Mouse (Mus musculus): ENCODE measurements around the gene Cyp2j13. TPM values are rescaled to one million over a fixed set of nuclear protein-coding genes. Genes with fewer than 3 reads are reported as not detected.
A peak's percentile ranks its signal among the peaks of the same experiment; 100 is the strongest.
"Not testable (repeated sequence)": the region's sequence is repeated elsewhere in the genome, so short reads cannot be mapped to it uniquely, and the experiment has no call there.

Cyp2j13 gene
- polyA plus RNA-seq (2014; fragmentation: Nextera tagmentation; extraction: Ambion mirVana): not detected in 2 replicates

DNA sequence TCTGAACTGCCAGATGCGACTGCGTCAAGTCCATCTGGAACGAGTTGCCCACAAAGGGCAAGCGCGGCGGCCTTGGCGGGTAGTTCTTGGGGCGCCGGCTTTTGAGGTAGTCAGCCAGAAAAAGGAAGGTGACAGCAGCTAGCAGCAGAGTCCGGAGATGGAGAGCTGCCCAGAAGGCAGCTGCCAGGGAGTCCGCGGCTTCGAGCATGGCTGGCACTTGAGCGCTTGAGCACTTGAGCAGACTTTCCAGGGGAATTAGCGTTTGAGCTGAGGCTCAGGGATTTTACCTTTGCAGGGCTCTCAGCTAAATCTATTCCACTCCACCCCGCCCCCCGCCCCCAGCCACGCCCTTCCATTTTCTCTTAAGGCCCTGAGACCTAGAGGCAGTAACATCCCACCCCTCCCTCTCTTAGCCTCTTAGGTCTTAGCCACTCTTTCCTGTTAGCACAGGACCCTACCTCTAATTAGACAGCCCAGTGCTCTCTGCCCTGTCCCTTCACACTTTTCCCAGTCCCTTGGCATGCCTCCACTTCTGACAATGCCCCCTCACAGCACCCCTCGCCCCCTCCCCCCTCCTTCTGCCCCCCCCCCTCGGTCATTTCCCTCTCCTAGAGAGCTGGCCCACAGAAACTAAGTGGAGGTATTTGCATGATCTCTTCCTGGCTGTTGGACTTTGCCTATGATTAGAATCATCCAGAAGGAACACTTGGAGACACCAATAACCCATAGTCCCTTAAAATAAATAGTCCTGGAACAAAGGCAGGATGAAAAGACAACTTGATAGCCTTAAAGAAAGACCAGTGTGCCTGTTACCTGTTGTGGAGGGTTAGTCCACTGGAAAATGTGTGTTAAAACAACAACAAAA lies at the start of gene Cyp2j13:
Gene Cyp2j13 (minus strand): TSS at position 286 of the 865 bp plus-strand sequence.
- DNase-seq (ENCODE audit: low spot score): peak; percentile 73
- peak within 1 kb of the TSS; percentile 45 for H3K4me2 ChIP-seq (ENCODE audit: low read length)
- H3K9me3 ChIP-seq (replicated peaks; ENCODE audit: control insufficient read depth, low read length): no peaks in the 10 kb centered on the region
- H3K36me3 ChIP-seq (ENCODE audit: control insufficient read depth, insufficient read depth, low read length): no peaks in the 10 kb centered on the region
- H3K9ac ChIP-seq (ENCODE audit: low read length): peak within 1 kb of the TSS; percentile 29
- H3K4me3 ChIP-seq (ENCODE audit: low read depth, low read length): no peak within 1 kb of the TSS
- 5% methylated on average over 20 of the region's 20 CpGs for WGBS
- peaks cover 5% of the 10 kb centered on the region; the same call in 1 of the 2 replicates for H3K4me1 ChIP-seq (ENCODE audit: control insufficient read depth, insufficient read depth, low read length)
- no peak within 1 kb of the TSS for H3K27ac ChIP-seq (ENCODE audit: low read depth, low read length)
- peak; percentile 89 for ATAC-seq
- H3K27me3 ChIP-seq (replicated peaks; ENCODE audit: control insufficient read depth, insufficient read depth, low read length): no peaks in the 10 kb centered on the region

DNA sequence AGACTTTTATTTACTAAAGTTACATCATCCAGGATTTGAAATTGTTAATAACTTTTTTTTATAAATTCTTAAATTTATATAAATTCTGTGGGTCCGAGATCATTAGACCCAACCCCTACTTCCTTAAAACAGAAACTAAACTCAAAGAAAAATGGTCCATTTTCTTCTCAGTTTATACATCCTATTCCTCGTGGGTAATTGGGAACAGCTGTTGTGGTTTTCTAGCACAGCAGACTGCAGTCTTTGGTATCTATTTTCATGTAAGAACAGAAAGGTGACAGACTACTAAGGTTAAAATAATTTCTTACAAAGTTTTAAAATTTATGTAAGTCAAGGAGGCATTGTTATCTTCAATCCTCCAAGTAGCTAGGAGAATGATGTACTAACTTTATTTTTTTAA lies 19.5 kb upstream of the Cyp2j13 start:
- no peak overlapping the region for H3K27ac ChIP-seq (ENCODE audit: low read depth, low read length)
- 82% methylated on average over 2 of the region's 2 CpGs for WGBS
- ATAC-seq (no peak), DNase-seq (ENCODE audit: low spot score) (no peak)
- no peak overlapping the region for H3K9ac ChIP-seq (ENCODE audit: low read length)
- no peaks in the 10 kb centered on the region for H3K36me3 ChIP-seq (ENCODE audit: control insufficient read depth, insufficient read depth, low read length)
- H3K9me3 ChIP-seq (replicated peaks; ENCODE audit: control insufficient read depth, low read length): no peaks in the 10 kb centered on the region
- H3K27me3 ChIP-seq (replicated peaks; ENCODE audit: control insufficient read depth, insufficient read depth, low read length): no peaks in the 10 kb centered on the region
- H3K4me2 ChIP-seq (ENCODE audit: low read length): no peak overlapping the region
- no peak overlapping the region for H3K4me3 ChIP-seq (ENCODE audit: low read depth, low read length)
- H3K4me1 ChIP-seq (ENCODE audit: control insufficient read depth, insufficient read depth, low read length): no peaks in the 10 kb centered on the region

DNA sequence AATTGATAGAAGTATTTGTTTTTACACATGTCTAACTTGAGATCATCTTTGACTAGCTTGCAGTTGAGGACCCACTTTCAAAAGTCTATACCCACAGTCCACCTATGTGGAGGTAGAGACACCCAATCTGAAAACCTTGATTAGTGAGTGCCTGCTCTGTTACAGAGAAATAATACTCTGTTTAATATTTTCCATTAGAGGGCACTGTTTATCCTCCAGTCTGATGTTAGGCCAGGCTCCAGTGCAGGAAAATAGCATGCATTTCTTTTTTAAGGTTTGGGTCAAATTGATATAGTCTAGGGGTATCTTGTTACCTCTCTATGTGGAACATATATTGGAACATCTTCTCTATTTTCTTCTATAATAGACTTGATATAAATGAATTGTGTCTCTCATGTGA lies 14.5 kb upstream of the Cyp2j13 start:
- H3K27me3 ChIP-seq (replicated peaks; ENCODE audit: control insufficient read depth, insufficient read depth, low read length): no peaks in the 10 kb centered on the region
- no peaks in the 10 kb centered on the region for H3K4me1 ChIP-seq (ENCODE audit: control insufficient read depth, insufficient read depth, low read length)
- ATAC-seq: no peak
- no peak overlapping the region for H3K9ac ChIP-seq (ENCODE audit: low read length)
- no peak for DNase-seq (ENCODE audit: low spot score)
- H3K36me3 ChIP-seq (ENCODE audit: control insufficient read depth, insufficient read depth, low read length): no peaks in the 10 kb centered on the region
- H3K4me3 ChIP-seq (ENCODE audit: low read depth, low read length): no peak overlapping the region
- no peak overlapping the region for H3K4me2 ChIP-seq (ENCODE audit: low read length)
- H3K27ac ChIP-seq (ENCODE audit: low read depth, low read length): no peak overlapping the region
- no peaks in the 10 kb centered on the region for H3K9me3 ChIP-seq (replicated peaks; ENCODE audit: control insufficient read depth, low read length)

DNA sequence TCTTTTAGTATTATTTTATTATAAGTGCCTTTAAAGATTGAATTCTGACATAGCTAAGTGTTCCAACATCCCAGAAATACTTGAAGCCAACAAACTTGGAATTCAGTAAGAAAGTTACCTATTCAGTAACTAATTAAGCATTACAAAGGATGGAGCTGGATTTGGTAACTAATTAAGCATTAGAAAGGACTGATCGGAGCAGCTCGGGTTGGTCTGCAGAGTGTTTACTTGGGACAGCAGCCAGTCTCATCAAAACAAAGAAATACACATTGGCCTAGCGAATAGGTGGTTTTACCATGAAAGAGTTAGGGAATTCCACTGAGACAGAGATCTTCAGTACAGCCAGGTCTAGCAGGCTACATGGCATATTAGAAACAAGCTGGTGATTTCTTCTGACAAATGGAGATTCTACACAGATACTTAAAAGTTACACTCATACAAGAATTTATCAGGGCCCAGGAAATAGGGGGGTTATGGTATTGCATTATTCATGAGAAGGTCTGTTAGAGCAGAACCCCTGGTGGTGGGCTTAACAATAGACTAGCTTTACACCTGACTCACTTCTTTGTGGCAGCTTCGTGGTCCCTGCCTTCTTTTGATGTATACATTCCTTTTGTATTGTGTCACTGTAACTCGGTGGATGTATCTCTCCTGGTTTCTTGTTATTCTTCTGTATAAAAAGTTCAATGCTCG lies 12.2 kb upstream of the Cyp2j13 start:
- 9% methylated on average over 6 of the region's 6 CpGs for WGBS
- not testable (repeated sequence) for ATAC-seq; H3K4me1 ChIP-seq (ENCODE audit: control insufficient read depth, insufficient read depth, low read length); H3K27me3 ChIP-seq (replicated peaks; ENCODE audit: control insufficient read depth, insufficient read depth, low read length); H3K36me3 ChIP-seq (ENCODE audit: control insufficient read depth, insufficient read depth, low read length); H3K4me3 ChIP-seq (ENCODE audit: low read depth, low read length); DNase-seq (ENCODE audit: low spot score); H3K4me2 ChIP-seq (ENCODE audit: low read length); H3K9ac ChIP-seq (ENCODE audit: low read length); H3K27ac ChIP-seq (ENCODE audit: low read depth, low read length); H3K9me3 ChIP-seq (replicated peaks; ENCODE audit: control insufficient read depth, low read length)

DNA sequence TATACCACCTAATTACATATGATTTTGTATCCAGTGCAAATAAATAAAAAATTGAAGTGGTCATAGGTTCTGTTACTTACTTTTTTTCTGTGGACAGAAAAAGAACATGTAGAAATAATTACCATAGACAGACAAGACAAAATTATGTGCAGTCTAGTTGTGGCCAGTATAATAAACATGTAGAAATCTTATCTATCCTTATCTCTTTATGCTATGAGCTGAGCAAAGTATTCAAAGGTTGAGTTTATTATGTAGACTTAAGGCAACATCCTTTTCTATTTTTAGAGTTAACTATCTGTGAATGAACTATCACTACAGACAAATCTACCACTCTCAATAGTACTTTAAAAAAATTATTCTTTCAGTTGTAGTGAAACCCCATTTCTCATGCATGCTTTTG lies 962 bp upstream of the Cyp2j13 start:
- H3K9ac ChIP-seq (ENCODE audit: low read length): no peak overlapping the region
- no peaks in the 10 kb centered on the region for H3K36me3 ChIP-seq (ENCODE audit: control insufficient read depth, insufficient read depth, low read length)
- H3K4me3 ChIP-seq (ENCODE audit: low read depth, low read length): no peak overlapping the region
- ATAC-seq (no peak), DNase-seq (ENCODE audit: low spot score) (no peak)
- H3K27ac ChIP-seq (ENCODE audit: low read depth, low read length): no peak overlapping the region
- H3K9me3 ChIP-seq (replicated peaks; ENCODE audit: control insufficient read depth, low read length): no peaks in the 10 kb centered on the region
- no peak overlapping the region for H3K4me2 ChIP-seq (ENCODE audit: low read length)
- H3K27me3 ChIP-seq (replicated peaks; ENCODE audit: control insufficient read depth, insufficient read depth, low read length): no peaks in the 10 kb centered on the region
- peaks cover 5% of the 10 kb centered on the region; the same call in 1 of the 2 replicates for H3K4me1 ChIP-seq (ENCODE audit: control insufficient read depth, insufficient read depth, low read length)

DNA sequence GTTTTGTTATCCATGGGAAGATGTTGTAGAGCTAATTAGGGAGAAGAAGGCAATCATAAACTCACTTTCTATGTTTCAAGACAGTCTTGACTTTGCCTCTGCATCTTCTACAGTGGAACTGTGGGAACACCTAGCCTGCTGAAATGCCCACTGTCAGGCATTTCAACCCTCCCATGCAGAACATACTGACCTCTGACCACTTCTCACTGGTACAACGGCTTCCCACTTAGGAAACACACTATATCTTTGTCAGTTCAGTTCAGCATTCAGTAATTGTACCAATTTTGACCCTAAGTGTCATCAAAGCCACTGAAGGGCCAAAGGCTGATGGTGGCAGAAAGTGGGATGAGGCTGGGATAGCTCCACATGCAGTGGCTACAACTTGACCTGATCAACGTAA lies 15.3 kb downstream of the Cyp2j13 start:
- H3K4me2 ChIP-seq (ENCODE audit: low read length): no peak overlapping the region
- H3K4me1 ChIP-seq (ENCODE audit: control insufficient read depth, insufficient read depth, low read length): no peaks in the 10 kb centered on the region
- H3K9ac ChIP-seq (ENCODE audit: low read length): no peak overlapping the region
- WGBS: 92% methylated on average over 2 of the region's 2 CpGs
- H3K9me3 ChIP-seq (replicated peaks; ENCODE audit: control insufficient read depth, low read length): no peaks in the 10 kb centered on the region
- no peak overlapping the region for H3K4me3 ChIP-seq (ENCODE audit: low read depth, low read length)
- DNase-seq (ENCODE audit: low spot score) (no peak), ATAC-seq (no peak)
- H3K27me3 ChIP-seq (replicated peaks; ENCODE audit: control insufficient read depth, insufficient read depth, low read length): no peaks in the 10 kb centered on the region
- no peaks in the 10 kb centered on the region for H3K36me3 ChIP-seq (ENCODE audit: control insufficient read depth, insufficient read depth, low read length)
- H3K27ac ChIP-seq (ENCODE audit: low read depth, low read length): no peak overlapping the region

DNA sequence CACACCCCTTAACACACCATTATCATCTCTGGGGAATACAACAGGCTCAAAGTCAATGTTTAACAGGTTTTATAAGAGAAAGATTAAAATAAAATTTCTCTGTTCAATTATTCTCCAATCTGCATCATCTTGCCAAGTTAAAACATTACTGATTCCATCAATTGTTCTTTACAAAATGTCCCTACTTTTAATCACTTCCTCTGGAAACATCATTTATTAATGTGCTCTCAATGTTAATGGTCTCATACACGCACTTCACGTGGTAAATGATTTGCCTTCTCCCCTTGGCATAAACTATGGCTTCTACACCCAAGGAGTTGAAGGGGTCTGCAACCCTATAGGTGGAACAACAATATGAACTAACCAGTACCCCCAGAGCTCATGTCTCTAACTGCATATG lies 17.2 kb downstream of the Cyp2j13 start:
- H3K4me1 ChIP-seq (ENCODE audit: control insufficient read depth, insufficient read depth, low read length): no peaks in the 10 kb centered on the region
- no peak for DNase-seq (ENCODE audit: low spot score)
- H3K27me3 ChIP-seq (replicated peaks; ENCODE audit: control insufficient read depth, insufficient read depth, low read length): no peaks in the 10 kb centered on the region
- no peak for ATAC-seq
- no peaks in the 10 kb centered on the region for H3K36me3 ChIP-seq (ENCODE audit: control insufficient read depth, insufficient read depth, low read length)
- no peak overlapping the region for H3K4me3 ChIP-seq (ENCODE audit: low read depth, low read length)
- H3K9me3 ChIP-seq (replicated peaks; ENCODE audit: control insufficient read depth, low read length): no peaks in the 10 kb centered on the region
- H3K9ac ChIP-seq (ENCODE audit: low read length): no peak overlapping the region
- H3K27ac ChIP-seq (ENCODE audit: low read depth, low read length): no peak overlapping the region
- H3K4me2 ChIP-seq (ENCODE audit: low read length): no peak overlapping the region
- WGBS: 92% methylated on average over 2 of the region's 2 CpGs

DNA sequence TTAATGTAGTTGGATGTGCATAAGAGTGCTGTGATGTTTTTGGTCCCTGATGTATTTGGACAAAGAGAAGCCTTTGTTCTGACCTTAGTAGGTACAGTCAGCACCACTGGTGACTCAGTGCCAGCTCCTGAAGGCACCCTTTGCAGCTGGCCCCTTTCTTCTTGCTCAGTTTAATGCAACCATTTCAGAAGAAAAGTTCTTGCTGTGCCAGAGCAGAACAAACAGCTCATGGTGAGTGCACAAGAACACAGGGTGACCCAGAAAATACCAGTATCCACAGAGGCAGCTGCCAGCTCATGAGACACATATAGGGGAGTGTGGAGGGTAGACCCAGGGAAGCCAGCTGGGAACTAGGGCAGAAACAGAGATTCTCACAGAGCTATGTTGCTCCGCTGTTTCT lies 48.9 kb downstream of the Cyp2j13 start:
- DNase-seq (ENCODE audit: low spot score) (peak; percentile 68), ATAC-seq (peak; percentile 92)

DNA sequence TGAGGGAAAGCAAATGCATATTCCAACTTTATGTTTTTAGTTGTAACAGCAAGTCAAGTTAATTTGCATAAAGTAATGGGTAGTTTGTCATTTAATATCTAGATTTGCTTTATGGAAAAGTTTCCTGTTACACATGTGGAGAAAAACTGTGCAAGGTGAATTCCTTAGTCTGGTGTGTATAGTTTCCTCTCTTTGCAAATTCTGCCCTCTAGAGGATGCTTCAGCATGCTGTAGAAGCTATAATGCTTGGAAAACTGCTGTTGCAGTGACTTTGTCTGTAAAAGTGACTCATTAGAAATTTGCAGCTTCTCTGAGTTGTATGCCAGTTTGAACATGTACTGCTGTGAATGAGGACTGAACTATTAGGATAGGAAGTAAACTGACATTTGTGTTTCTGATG lies 54.5 kb downstream of the Cyp2j13 start:
- Histone ChIP-seq H3K4me3 (ENCODE audit: low read depth, low read length) (no peak overlapping the region), H3K4me2 (ENCODE audit: low read length) (no peak overlapping the region), H3K36me3 (ENCODE audit: control insufficient read depth, insufficient read depth, low read length) (peaks cover 9% of the 10 kb centered on the region), H3K27me3 (replicated peaks; ENCODE audit: control insufficient read depth, insufficient read depth, low read length) (no peaks in the 10 kb centered on the region), H3K9me3 (replicated peaks; ENCODE audit: control insufficient read depth, low read length) (no peaks in the 10 kb centered on the region), H3K4me1 (ENCODE audit: control insufficient read depth, insufficient read depth, low read length) (no peaks in the 10 kb centered on the region), H3K9ac (ENCODE audit: low read length) (no peak overlapping the region), H3K27ac (ENCODE audit: low read depth, low read length) (no peak overlapping the region)
- no peak for ATAC-seq
- DNase-seq (ENCODE audit: low spot score): peak; percentile 39

More for the DNA sequence above, 48.9 kb downstream of the Cyp2j13 start:
- Histone ChIP-seq H3K36me3 (ENCODE audit: control insufficient read depth, insufficient read depth, low read length) (no peaks in the 10 kb centered on the region; the same call in 1 of the 2 replicates), H3K9ac (ENCODE audit: low read length) (no peak overlapping the region), H3K4me2 (ENCODE audit: low read length) (no peak overlapping the region), H3K4me1 (ENCODE audit: control insufficient read depth, insufficient read depth, low read length) (peaks cover 5% of the 10 kb centered on the region; the same call in 1 of the 2 replicates), H3K27me3 (replicated peaks; ENCODE audit: control insufficient read depth, insufficient read depth, low read length) (no peaks in the 10 kb centered on the region), H3K9me3 (replicated peaks; ENCODE audit: control insufficient read depth, low read length) (no peaks in the 10 kb centered on the region), H3K27ac (ENCODE audit: low read depth, low read length) (peak overlapping the region; percentile 29; the same call in 1 of the 2 replicates), H3K4me3 (ENCODE audit: low read depth, low read length) (no peak overlapping the region)
- WGBS: 59% methylated on average over 1 of the region's 1 CpGs

Measured in forebrain, embryonic 14.5 days (tissue).